Mouse (Mus musculus) midbrain, embryonic 15.5 days (tissue): ENCODE measurements around the gene Ercc6l. TPM values are rescaled to one million over a fixed set of nuclear protein-coding genes. Genes with fewer than 3 reads are reported as not detected.
"Not testable (repeated sequence)": the region's sequence is repeated elsewhere in the genome, so short reads cannot be mapped to it uniquely, and the experiment has no call there.

Source experiments
- ATAC-seq: fragments of 200-750 bp; cut with Nextera tagmentation; replicated peaks from 2 replicates; pipeline ENCODE4 v1.8.0; 2017; ENCODE audit warnings: moderate TSS enrichment
- H3K27ac ChIP-seq: fragments of 300-500 bp; sonication (generic); 2 replicates; pipeline ENCODE4 v1.5.1; 2015; ENCODE audit warnings: mild to moderate bottlenecking, inconsistent platforms
- H3K27me3 ChIP-seq: fragments of 300-500 bp; sonication (generic); replicated peaks from 2 replicates; pipeline ENCODE4 v1.6.1; 2015; ENCODE audit warnings: inconsistent platforms
- H3K36me3 ChIP-seq: fragments of 300-500 bp; sonication (generic); replicated peaks from 2 replicates; pipeline ENCODE4 v1.6.1; 2015; ENCODE audit warnings: inconsistent platforms
- H3K4me1 ChIP-seq: fragments of 300-500 bp; sonication (generic); 2 replicates; pipeline ENCODE4 v1.6.1; 2015; ENCODE audit warnings: inconsistent platforms
- H3K4me2 ChIP-seq: fragments of 300-500 bp; sonication (generic); 2 replicates; pipeline ENCODE4 v1.6.1; 2015; ENCODE audit warnings: inconsistent platforms, mild to moderate bottlenecking, moderate library complexity
- H3K4me3 ChIP-seq: fragments of 300-500 bp; sonication (generic); 2 replicates; pipeline ENCODE4 v1.5.1; 2015; ENCODE audit warnings: mild to moderate bottlenecking, inconsistent platforms
- H3K9ac ChIP-seq: fragments of 300-500 bp; sonication (generic); 2 replicates; pipeline ENCODE4 v1.6.1; 2015; ENCODE audit warnings: mild to moderate bottlenecking, inconsistent platforms
- H3K9me3 ChIP-seq: fragments of 300-500 bp; sonication (generic); 2 replicates; pipeline ENCODE4 v1.6.1; 2016; ENCODE audit warnings: inconsistent platforms
- WGBS: fragments of 180-500 bp; shearing (Covaris S2); methylation state at CpG from one replicate; pipeline ENCODE4 v1.1.7; 2015; ENCODE audit warnings: mixed read lengths; 5-methylcytosine and 5-hydroxymethylcytosine counted together
- polyA plus RNA-seq: library from polyadenylated mRNA; unstranded; fragments of >200 nt; fragmentation: Nextera tagmentation; extraction: Ambion mirVana; gene quantifications from 2 replicates; pipeline ENCODE4 v1.2.1, GENCODE M21; 2015

Gene Ercc6l
- polyA plus RNA-seq, 1 experiment from 2014 or later: 1.6 TPM

- H3K36me3 ChIP-seq: no peaks in the 10 kb centered on the region
- H3K4me2 ChIP-seq: no peak overlapping the region
- peaks cover 8% of the 10 kb centered on the region; the same call in 1 of the 2 replicates for H3K4me1 ChIP-seq
- no peak overlapping the region for H3K9ac ChIP-seq
- H3K9me3 ChIP-seq: no peaks in the 10 kb centered on the region
- 33% methylated on average over 5 of the region's 5 CpGs for WGBS
- H3K4me3 ChIP-seq: no peak overlapping the region
- H3K27me3 ChIP-seq: no peaks in the 10 kb centered on the region
- ATAC-seq: 0 out of 2 replicates have a peak, but pooled peaks have one; percentile 52
- H3K27ac ChIP-seq: peak overlapping the region; percentile 58
Observed at GRCm38 (mm10) chrX:102166521-102166920, 9.6 kb upstream of the Ercc6l start.

DNA sequence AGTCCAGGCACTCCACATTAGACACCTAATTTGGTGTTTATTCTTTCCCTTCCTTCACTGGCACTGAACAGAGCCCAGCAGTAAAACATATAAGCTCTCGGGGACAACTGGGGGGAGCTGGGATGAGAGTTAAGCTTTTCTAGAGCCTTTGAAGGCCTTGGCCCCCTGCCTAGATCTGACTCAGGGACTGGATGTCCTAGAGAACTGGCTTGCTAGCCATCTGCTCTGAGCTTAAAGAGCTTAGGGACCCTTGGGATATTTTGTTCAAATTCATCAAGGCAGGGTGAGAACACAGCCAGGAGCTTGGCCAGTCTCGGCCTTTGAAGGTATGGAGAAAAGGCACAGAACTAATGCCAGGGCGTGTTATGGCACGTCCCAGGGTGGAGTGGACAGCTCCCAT, 6.6 kb upstream of the Ercc6l start:
- 78% methylated on average over 4 of the region's 4 CpGs for WGBS
- H3K4me2 ChIP-seq: no peak overlapping the region
- no peak for ATAC-seq
- no peaks in the 10 kb centered on the region for H3K9me3 ChIP-seq
- H3K9ac ChIP-seq: no peak overlapping the region
- no peak overlapping the region for H3K27ac ChIP-seq
- H3K27me3 ChIP-seq: no peaks in the 10 kb centered on the region
- peaks cover 8% of the 10 kb centered on the region; the same call in 1 of the 2 replicates for H3K4me1 ChIP-seq
- H3K36me3 ChIP-seq: no peaks in the 10 kb centered on the region
- H3K4me3 ChIP-seq: no peak overlapping the region

DNA sequence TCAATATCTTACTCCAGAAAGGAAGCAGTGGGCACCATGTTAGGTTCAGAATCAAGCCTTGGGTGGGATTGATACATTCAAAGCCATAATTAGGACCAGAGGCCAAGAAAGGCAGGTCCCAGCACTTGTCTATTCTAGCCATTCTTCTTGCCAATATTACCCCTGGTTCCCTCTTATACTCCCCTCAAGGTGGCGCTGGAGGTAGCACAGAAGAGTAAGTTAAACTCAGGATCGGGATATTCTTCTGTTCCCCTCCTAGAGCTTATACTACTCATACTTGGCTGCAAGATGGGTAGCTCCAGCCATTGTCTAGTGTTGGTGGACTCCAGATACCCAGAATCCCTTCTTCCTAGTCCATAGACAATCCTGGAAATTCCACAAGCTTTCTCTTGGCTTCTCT, 6.2 kb upstream of the Ercc6l start:
- 62% methylated on average over 2 of the region's 2 CpGs for WGBS

DNA sequence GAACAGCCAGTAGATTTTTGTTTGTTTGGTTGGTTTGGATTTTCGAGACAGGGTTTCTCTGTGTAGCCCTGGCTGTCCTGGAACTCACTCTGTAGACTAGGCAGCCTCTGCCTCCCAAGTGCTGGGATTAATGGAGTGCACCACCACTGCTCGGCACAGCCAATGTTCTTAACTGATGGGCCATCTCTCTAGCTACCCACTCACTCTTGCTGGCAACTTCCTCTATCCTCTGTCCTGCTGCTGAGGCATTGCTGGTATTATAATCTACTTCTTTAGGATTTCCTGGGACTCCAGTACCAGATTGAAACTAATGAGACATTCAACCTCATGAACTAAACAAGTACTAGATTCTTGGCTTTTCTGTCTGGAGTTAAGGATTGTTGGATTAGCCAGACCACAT, 3.6 kb upstream of the Ercc6l start:
- 75% methylated on average over 2 of the region's 2 CpGs for WGBS
- H3K36me3 ChIP-seq: no peaks in the 10 kb centered on the region
- no peak overlapping the region for H3K4me2 ChIP-seq
- no peaks in the 10 kb centered on the region for H3K9me3 ChIP-seq
- H3K27ac ChIP-seq: no peak overlapping the region
- H3K4me1 ChIP-seq: no peaks in the 10 kb centered on the region
- no peak overlapping the region for H3K9ac ChIP-seq
- no peaks in the 10 kb centered on the region for H3K27me3 ChIP-seq
- H3K4me3 ChIP-seq: no peak overlapping the region
- no peak for ATAC-seq

More for the DNA sequence above, 6.2 kb upstream of the Ercc6l start:
- no peak overlapping the region for H3K4me3 ChIP-seq
- no peaks in the 10 kb centered on the region for H3K36me3 ChIP-seq
- H3K9ac ChIP-seq: no peak overlapping the region
- no peak overlapping the region for H3K4me2 ChIP-seq
- H3K27me3 ChIP-seq: no peaks in the 10 kb centered on the region
- H3K27ac ChIP-seq: no peak overlapping the region
- no peaks in the 10 kb centered on the region for H3K9me3 ChIP-seq
- ATAC-seq: no peak
- H3K4me1 ChIP-seq: peaks cover 8% of the 10 kb centered on the region; the same call in 1 of the 2 replicates

GRCm38 (mm10) chrX:102159778-102160177, 2.9 kb upstream of the Ercc6l start:
- Histone ChIP-seq H3K4me3 (no peak overlapping the region), H3K4me1 (no peaks in the 10 kb centered on the region), H3K4me2 (no peak overlapping the region), H3K27me3 (no peaks in the 10 kb centered on the region), H3K36me3 (no peaks in the 10 kb centered on the region), H3K9me3 (no peaks in the 10 kb centered on the region), H3K9ac (no peak overlapping the region), H3K27ac (no peak overlapping the region)
- ATAC-seq: no peak
- 40% methylated on average over 2 of the region's 2 CpGs for WGBS

DNA sequence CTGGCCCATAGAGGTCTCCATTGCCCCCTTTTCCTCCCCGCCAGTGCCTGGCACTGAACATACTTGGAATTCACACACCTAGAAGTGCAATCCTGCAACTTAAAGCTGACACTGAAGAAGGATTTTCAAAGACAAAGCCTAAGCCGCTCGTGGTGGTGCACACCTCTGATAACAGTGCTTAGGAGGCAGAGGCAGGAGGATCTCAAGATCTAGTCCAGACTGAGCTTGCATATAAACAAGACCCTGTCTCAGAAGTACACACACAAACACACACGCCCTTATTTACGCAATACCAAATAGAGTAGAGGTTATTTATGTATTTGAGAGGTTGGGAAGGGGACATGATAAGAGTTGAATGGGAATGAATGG, 516 bp upstream of the Ercc6l start:
- H3K9me3 ChIP-seq: no peaks in the 10 kb centered on the region
- no peaks in the 10 kb centered on the region for H3K36me3 ChIP-seq
- H3K27me3 ChIP-seq: no peaks in the 10 kb centered on the region
- H3K4me2 ChIP-seq: peak overlapping the region; percentile 41
- H3K4me1 ChIP-seq: no peaks in the 10 kb centered on the region
- 49% methylated on average over 5 of the region's 5 CpGs for WGBS
- H3K4me3 ChIP-seq: peak overlapping the region; percentile 43
- peak overlapping the region; percentile 74 for H3K27ac ChIP-seq
- no peak; the same call in 1 of the 2 replicates for ATAC-seq
- H3K9ac ChIP-seq: peak overlapping the region; percentile 29; the same call in 1 of the 2 replicates

- WGBS: 80% methylated on average over 1 of the region's 1 CpGs
- Histone ChIP-seq H3K36me3 (no peaks in the 10 kb centered on the region), H3K4me2 (no peak overlapping the region), H3K4me3 (no peak overlapping the region), H3K27ac (no peak overlapping the region), H3K9ac (no peak overlapping the region), H3K9me3 (no peaks in the 10 kb centered on the region), H3K27me3 (no peaks in the 10 kb centered on the region), H3K4me1 (no peaks in the 10 kb centered on the region)
- ATAC-seq: no peak
Observed at GRCm38 (mm10) chrX:102141157-102141556, 15.7 kb downstream of the Ercc6l start.

DNA sequence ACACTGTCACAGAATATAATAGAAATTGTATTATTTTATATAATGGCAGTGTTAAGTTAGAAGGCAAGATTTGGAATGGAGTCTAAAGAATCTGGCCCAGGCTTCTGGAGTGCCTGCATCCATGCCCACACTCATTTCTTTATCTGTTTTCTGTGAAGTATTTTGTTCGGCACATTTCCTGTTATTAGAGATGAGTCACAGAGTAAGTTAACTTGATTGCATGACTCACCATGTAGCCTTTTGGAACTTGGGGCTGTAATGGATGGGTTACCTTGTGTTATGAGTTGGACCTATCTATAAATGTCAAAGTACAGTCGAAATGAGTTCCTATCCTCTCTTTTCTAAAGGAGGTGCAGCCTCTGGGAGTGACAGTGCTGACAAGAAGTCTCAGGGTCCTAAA, 35.6 kb downstream of the Ercc6l start:
- Histone ChIP-seq H3K4me2 (no peak overlapping the region), H3K9me3 (no peaks in the 10 kb centered on the region), H3K9ac (no peak overlapping the region), H3K36me3 (no peaks in the 10 kb centered on the region), H3K27ac (no peak overlapping the region), H3K27me3 (no peaks in the 10 kb centered on the region), H3K4me3 (no peak overlapping the region), H3K4me1 (peaks cover 4% of the 10 kb centered on the region; the same call in 1 of the 2 replicates)
- no peak for ATAC-seq
- 84% methylated on average over 2 of the region's 2 CpGs for WGBS

- H3K9me3 ChIP-seq: no peaks in the 10 kb centered on the region
- H3K4me2 ChIP-seq: peak within 1 kb of the TSS; percentile 58
- H3K27ac ChIP-seq: peak within 1 kb of the TSS; percentile 81
- H3K4me1 ChIP-seq: peaks cover 4% of the 10 kb centered on the region; the same call in 1 of the 2 replicates
- H3K9ac ChIP-seq: peak within 1 kb of the TSS; percentile 45
- peak; percentile 99 for ATAC-seq
- no peaks in the 10 kb centered on the region for H3K36me3 ChIP-seq
- H3K27me3 ChIP-seq: no peaks in the 10 kb centered on the region
- WGBS: 25% methylated on average over 30 of the region's 30 CpGs
- H3K4me3 ChIP-seq: peak within 1 kb of the TSS; percentile 56
Observed at GRCm38 (mm10) chrX:102119042-102119864, 37.6 kb downstream of the Ercc6l start, which contains the start of gene Pin4. Gene Pin4, plus strand, starts transcription at chrX:102119447.

DNA sequence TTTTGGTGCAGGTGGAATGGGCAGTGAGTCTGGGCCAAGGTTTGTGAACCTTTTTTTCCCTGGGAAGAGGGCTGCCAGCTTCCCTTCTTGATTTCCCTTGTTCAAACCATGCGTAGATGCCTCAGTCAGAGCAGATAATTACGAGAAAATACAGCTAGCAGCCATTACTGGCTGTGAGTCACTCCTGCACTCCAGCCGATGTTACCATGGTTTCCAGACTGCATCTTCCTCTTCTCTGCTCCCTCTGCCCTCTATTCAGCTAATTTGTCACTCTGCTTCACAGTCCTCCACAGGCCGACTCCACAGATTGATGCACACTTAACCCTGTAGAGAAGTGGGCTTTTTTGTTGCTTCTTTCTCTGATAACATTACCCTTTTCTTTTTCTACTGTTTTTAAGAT, 41.2 kb downstream of the Ercc6l start:
- peak overlapping the region; percentile 74 for H3K27ac ChIP-seq
- 0 out of 2 replicates have a peak, but pooled peaks cover 2% of the 10 kb centered on the region for H3K27me3 ChIP-seq
- WGBS: 36% methylated on average over 4 of the region's 4 CpGs
- no peak for ATAC-seq
- H3K36me3 ChIP-seq: no peaks in the 10 kb centered on the region
- no peak overlapping the region for H3K4me3 ChIP-seq
- H3K9ac ChIP-seq: no peak overlapping the region
- no peak overlapping the region for H3K4me2 ChIP-seq
- no peaks in the 10 kb centered on the region for H3K9me3 ChIP-seq
- H3K4me1 ChIP-seq: peaks cover 4% of the 10 kb centered on the region; the same call in 1 of the 2 replicates

- H3K27me3 ChIP-seq, H3K36me3 ChIP-seq, H3K4me1 ChIP-seq, H3K4me3 ChIP-seq, H3K27ac ChIP-seq, ATAC-seq, H3K4me2 ChIP-seq, H3K9ac ChIP-seq, H3K9me3 ChIP-seq: not testable (repeated sequence)
- WGBS: 83% methylated on average over 5 of the region's 5 CpGs
Observed at GRCm38 (mm10) chrX:102109349-102109748, 47.5 kb downstream of the Ercc6l start.

- H3K36me3 ChIP-seq, H3K27me3 ChIP-seq, H3K4me3 ChIP-seq, H3K9me3 ChIP-seq, H3K4me1 ChIP-seq, H3K4me2 ChIP-seq, ATAC-seq, H3K9ac ChIP-seq, H3K27ac ChIP-seq: not testable (repeated sequence)
- WGBS: 65% methylated on average over 2 of the region's 2 CpGs
Observed at GRCm38 (mm10) chrX:102103830-102104229, 53.1 kb downstream of the Ercc6l start.

- H3K27ac ChIP-seq: no peak overlapping the region
- no peaks in the 10 kb centered on the region for H3K4me1 ChIP-seq
- no peak overlapping the region for H3K4me3 ChIP-seq
- 64% methylated on average over 7 of the region's 7 CpGs for WGBS
- no peak overlapping the region for H3K4me2 ChIP-seq
- no peak for ATAC-seq
- no peaks in the 10 kb centered on the region for H3K27me3 ChIP-seq
- no peak overlapping the region for H3K9ac ChIP-seq
- H3K36me3 ChIP-seq: no peaks in the 10 kb centered on the region
- H3K9me3 ChIP-seq: no peaks in the 10 kb centered on the region
Observed at GRCm38 (mm10) chrX:102101886-102102285, 55.0 kb downstream of the Ercc6l start.
